Mouse (Mus musculus) lung, adult 2 months (tissue): ENCODE results near the gene Lypd6b. TPM values are rescaled to one million over a fixed set of nuclear protein-coding genes. Genes with fewer than 3 reads are reported as not detected.

Experiments
- DNase-seq: peaks from one replicate; pipeline ENCODE4 v3.0.0; 2022
- H3K4me1 ChIP-seq: fragments of 200-500 bp; 2 replicates; pipeline ENCODE4 v1.6.1; 2011; ENCODE audit warnings: low read length; ENCODE audit not compliant: control insufficient read depth, insufficient read depth
- H3K4me3 ChIP-seq: fragments of 200-500 bp; replicated peaks from 2 replicates; pipeline ENCODE3; 2011; ENCODE audit warnings: low read depth, mild to moderate bottlenecking, control low read depth, low read length; ENCODE audit errors: extremely low read depth
- CTCF ChIP-seq: fragments of 200-500 bp; IDR thresholded peaks from 2 replicates; pipeline ENCODE4 v1.5.1; 2011; ENCODE audit warnings: mild to moderate bottlenecking, low read length, control low read depth; ENCODE audit not compliant: insufficient read depth
- POLR2A ChIP-seq: fragments of 200-500 bp; IDR thresholded peaks from 2 replicates; pipeline ENCODE4 v1.6.1; 2011; ENCODE audit warnings: low read depth, mild to moderate bottlenecking, control low read depth, low read length, borderline replicate concordance; ENCODE audit errors: extremely low read depth
- WGBS: fragments of 180-500 bp; shearing (Covaris S2); methylation state at CpG from one replicate; pipeline ENCODE4 v1.1.7; 2018; 5-methylcytosine and 5-hydroxymethylcytosine counted together
- polyA plus RNA-seq: library from polyadenylated mRNA; depleted of rRNA; stranded (reverse); fragments of >200 nt; gene quantifications from 2 replicates; pipeline ENCODE4 v1.2.3, GENCODE M21; 2012; rRNA removed

The Lypd6b gene
- polyA plus RNA-seq, 1 experiment: 1.5 TPM

- no peak for TF ChIP-seq POLR2A
- TF ChIP-seq CTCF: no peak
- no peaks in the 10 kb centered on the region for H3K4me1 ChIP-seq
- DNase-seq: no peak
- no peak overlapping the region for H3K4me3 ChIP-seq
- 69% methylated on average over 1 of the region's 1 CpGs for WGBS
Observed at GRCm38 (mm10) chr2:49997216-49997615, 209.7 kb downstream of the Lypd6b start.

Other genes starting within 250 kb of the Lypd6b start
- gene Kif5c, start 168.4 kb upstream of the Lypd6b start, polyA plus RNA-seq: 0.07 and 0.37 TPM in 2 replicates